In the genomic region with DNA sequence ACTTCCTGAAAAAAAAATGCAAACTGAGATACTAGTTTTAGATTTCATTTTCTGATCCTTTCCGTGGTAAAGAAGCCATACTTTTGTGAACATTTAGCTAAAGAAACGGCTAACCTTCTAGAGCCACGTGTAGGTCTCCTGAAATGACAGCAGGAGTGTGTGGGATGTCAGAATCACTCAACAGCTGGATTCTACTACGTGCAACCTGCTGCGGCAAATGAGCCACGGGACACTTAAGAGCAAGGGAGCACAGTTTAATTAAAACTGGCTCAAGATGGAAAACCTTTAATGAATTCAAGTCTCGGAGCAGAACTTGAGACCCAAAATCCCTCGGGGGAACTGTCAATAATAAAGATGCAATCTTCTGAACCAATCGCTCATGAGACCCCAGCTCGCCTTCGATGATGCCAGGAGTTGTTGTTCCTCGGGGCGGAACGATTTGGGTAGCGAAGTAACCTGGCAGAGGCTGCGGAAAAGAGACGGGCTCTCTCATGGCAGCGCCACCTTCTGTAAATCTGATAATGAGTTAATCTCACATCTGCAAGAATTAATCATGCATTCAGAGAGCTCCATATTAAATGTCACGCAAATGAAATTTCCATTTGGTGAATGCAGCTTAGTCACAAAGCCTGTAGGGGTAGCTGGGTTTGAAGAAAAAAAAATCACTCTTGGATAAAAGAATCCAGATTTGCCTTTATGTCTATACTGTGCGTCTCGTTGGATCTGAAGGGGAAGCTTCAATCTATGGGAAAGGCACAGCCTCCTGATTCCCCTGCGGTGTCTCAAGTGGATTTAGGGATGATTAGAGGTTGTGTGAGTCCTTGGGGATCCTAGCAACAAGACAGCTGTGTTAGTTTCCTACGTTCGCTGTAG, we compare ENCODE assay signal across 8 mouse cellular contexts.
DNase-seq lines count a peak whose midpoint lies in the region; ATAC-seq and TF ChIP-seq lines count a peak whose summit lies in the region.

No protein-coding gene starts in this region.

- ATAC-seq in forebrain, postnatal 0 days = peak; percentile 69
- ATAC-seq in kidney, postnatal 0 days (replicated peaks; ENCODE audit: low FRiP score, low read depth) = no peak

- H3K4me3 ChIP-seq in left cerebral cortex, adult 2 months = peak overlapping the region; percentile 33
- H3K4me3 ChIP-seq in forebrain, postnatal 0 days (ENCODE audit: low read depth, low read length) = peak overlapping the region; percentile 0; the same call in 1 of the 2 replicates
- H3K4me3 ChIP-seq in kidney, postnatal 0 days (replicated peaks; ENCODE audit: low read depth, low read length) = 0 out of 2 replicates have a peak overlapping the region, but pooled peaks have one; percentile 1

- 36% methylated on average over 24 of the region's 24 CpGs for WGBS in forebrain, postnatal 0 days
- WGBS in kidney, postnatal 0 days = 44% methylated on average over 24 of the region's 24 CpGs

- H3K27ac ChIP-seq in left cerebral cortex, adult 2 months = peak overlapping the region; percentile 61
- no peak overlapping the region for H3K27ac ChIP-seq in forebrain, postnatal 0 days (ENCODE audit: low read depth, low read length)
- H3K27ac ChIP-seq in kidney, postnatal 0 days = no peak overlapping the region

- no peaks in the 10 kb centered on the region for H3K9me3 ChIP-seq in forebrain, postnatal 0 days (ENCODE audit: low read length)
- no peaks in the 10 kb centered on the region for H3K9me3 ChIP-seq in kidney, postnatal 0 days (replicated peaks; ENCODE audit: low read length)

- no peaks in the 10 kb centered on the region for H3K36me3 ChIP-seq in forebrain, postnatal 0 days (ENCODE audit: insufficient read depth)
- H3K36me3 ChIP-seq in kidney, postnatal 0 days (ENCODE audit: insufficient read depth, low read length) = no peaks in the 10 kb centered on the region

- H3K27me3 ChIP-seq in forebrain, postnatal 0 days (ENCODE audit: insufficient read depth, low read length) = no peaks in the 10 kb centered on the region
- no peaks in the 10 kb centered on the region for H3K27me3 ChIP-seq in kidney, postnatal 0 days (ENCODE audit: insufficient read depth, low read length)

- H3K9ac ChIP-seq in forebrain, postnatal 0 days = no peak overlapping the region
- H3K9ac ChIP-seq in kidney, postnatal 0 days (ENCODE audit: low read depth, low read length) = no peak overlapping the region

- H3K4me1 ChIP-seq in forebrain, postnatal 0 days (ENCODE audit: insufficient read depth) = peaks cover 6% of the 10 kb centered on the region; the same call in 1 of the 2 replicates
- no peaks in the 10 kb centered on the region for H3K4me1 ChIP-seq in kidney, postnatal 0 days (replicated peaks; ENCODE audit: insufficient read depth, low read length)

- peak; percentile 14 to 18 for DNase-seq in left cerebral cortex, adult 2 months (ENCODE audit: extremely low spot score in 1 of 2, low spot score in 2 of 2)
- DNase-seq in left cerebral cortex, adult 11 months (ENCODE audit: low spot score) = no peak
- peak; percentile 57 for DNase-seq in forebrain, postnatal 0 days
- peak; percentile 40 for DNase-seq in kidney, postnatal 0 days (ENCODE audit: low spot score)
- DNase-seq in right cerebral cortex, adult 2 months (ENCODE audit: low spot score in 2 of 2) = peak; percentile 16 to 29
- DNase-seq in heart, adult 18-20 months = no peak
- DNase-seq in adrenal gland, postnatal 25 days = no peak
- DNase-seq in heart, adult 8-10 months (ENCODE audit: low spot score) = no peak

- H3K4me2 ChIP-seq in forebrain, postnatal 0 days (ENCODE audit: low read depth) = peak overlapping the region; percentile 35
- H3K4me2 ChIP-seq in kidney, postnatal 0 days (ENCODE audit: low read length) = peak overlapping the region; percentile 29

- intact Hi-C loops in left cerebral cortex, adult 2 months (cut with DNase I) = loop anchor here (2.0 to 5.0 kb wide), 2 partner anchors 114 to 375 kb away; a partner anchor contains a TSS

- peak; percentile 31 for TF ChIP-seq CTCF in left cerebral cortex, adult 2 months (IDR thresholded peaks at IDR 0.05)
- TF ChIP-seq CTCF in forebrain, postnatal 0 days (IDR thresholded peaks at IDR 0.05; ENCODE audit: low read depth) = peak; percentile 38
- peak; percentile 40; the same call in 1 of the 2 replicates for TF ChIP-seq CTCF in kidney, postnatal 0 days (IDR thresholded peaks at IDR 0.05; ENCODE audit: low read depth)

Comparison
In these comparisons a context has a peak if more than half of its experiments do, and no peak if none do; other contexts are left out.
1. DNase-seq: peak in left cerebral cortex, adult 2 months (2 of 2), forebrain, postnatal 0 days (single experiment), kidney, postnatal 0 days (single experiment) and right cerebral cortex, adult 2 months (2 of 2); none in left cerebral cortex, adult 11 months (single experiment), heart, adult 18-20 months (0 of 2), adrenal gland, postnatal 25 days (single experiment) and heart, adult 8-10 months (single experiment).
2. Peak in every context shown above with its lines, with median percentiles within 50 percentile points of each other: H3K4me3 ChIP-seq and CTCF ChIP-seq.